Mouse (Mus musculus) ES-E14 (cell line): Measurements from ENCODE around the gene Tmem221.
"Not testable (repeated sequence)": the region's sequence is repeated elsewhere in the genome, so short reads cannot be mapped to it uniquely, and the experiment has no call there.

Source experiments
- HCFC1 ChIP-seq: IDR thresholded peaks from 2 replicates; pipeline ENCODE4 v1.6.1; 2012; ENCODE audit warnings: low read length, inconsistent platforms, borderline replicate concordance; ENCODE audit not compliant: insufficient read depth
- ZNF384 ChIP-seq: IDR thresholded peaks from 2 replicates; pipeline ENCODE4 v1.6.1; 2012; ENCODE audit warnings: low read depth, low read length, inconsistent platforms

- TF ChIP-seq ZNF384, HCFC1: not testable (repeated sequence)
Measured at GRCm38 (mm10) chr8:71530735-71531467, 27.8 kb downstream of the Tmem221 start.
